Comparison of ENCODE assay signal across 14 mouse cellular contexts in genomic region chr11:82473137-82473621, GRCm38 (mm10).
A peak's percentile ranks its signal among the peaks of the same experiment; 100 is the strongest.
DNase-seq lines count a peak whose midpoint lies in the region; ATAC-seq lines count a peak whose summit lies in the region.
"Had no signal": no experiment of that assay in that cellular context is flagged by ENCODE, and none has a peak within 500 bp of the region (broad histone marks: within the 10 kb centered on the region; RNA-seq: fewer than 3 reads in every experiment).

No protein-coding gene starts in this region.

- intact Hi-C loops in left cerebral cortex, postnatal 4 days (cut with DNase I), result no loop called here

- no peak overlapping the region for H3K4me2 ChIP-seq in midbrain, embryonic 12.5 days (replicated peaks)
- H3K4me2 ChIP-seq: embryonic facial prominence, embryonic 13.5 days; heart, embryonic 13.5 days; liver, embryonic 11.5 days had no signal

- no peak for DNase-seq in frontal cortex, postnatal 14 days (ENCODE audit: low spot score in 2 of 2)
- DNase-seq in hindbrain, embryonic 10.5 days (ENCODE audit: low spot score), result no peak
- peak; percentile 9 for DNase-seq in retina, adult 2 months (ENCODE audit: low read depth, low spot score)
- no peak for DNase-seq in left cerebral cortex, postnatal 4 days
- DNase-seq in lung, postnatal 4 days, result no peak
- DNase-seq: adrenal gland, adult 2 months; kidney, postnatal 10 days had no signal

- H3K36me3 ChIP-seq in hindbrain, embryonic 10.5 days, result no peaks in the 10 kb centered on the region
- H3K36me3 ChIP-seq in midbrain, embryonic 12.5 days, result no peaks in the 10 kb centered on the region
- H3K36me3 ChIP-seq: embryonic facial prominence, embryonic 13.5 days; heart, embryonic 13.5 days had no signal

- H3K4me3 ChIP-seq in hindbrain, embryonic 10.5 days, result no peak overlapping the region
- H3K4me3 ChIP-seq in midbrain, embryonic 12.5 days, result no peak overlapping the region
- H3K4me3 ChIP-seq: embryonic facial prominence, embryonic 13.5 days; heart, embryonic 13.5 days; megakaryocyte, embryonic 14.5 days had no signal

- H3K27ac ChIP-seq in hindbrain, embryonic 10.5 days, result peak overlapping the region; percentile 73
- H3K27ac ChIP-seq in midbrain, embryonic 12.5 days (replicated peaks), result peak overlapping the region; percentile 67
- H3K27ac ChIP-seq: embryonic facial prominence, embryonic 13.5 days; heart, embryonic 13.5 days had no signal

- ATAC-seq in frontal cortex, adult (ENCODE audit: low TSS enrichment), result 0 out of 2 replicates have a peak, but pooled peaks have one; percentile 16
- peak; percentile 44; the same call in 1 of the 2 replicates for ATAC-seq in midbrain, embryonic 12.5 days (ENCODE audit: low FRiP score, low read depth)
- no peak for ATAC-seq in activated CD4-positive, CD25-positive, alpha-beta regulatory T cell, adult 4 months

- peaks cover 11% of the 10 kb centered on the region; the same call in 1 of the 2 replicates for H3K27me3 ChIP-seq in hindbrain, embryonic 10.5 days (ENCODE audit: insufficient read depth, poor library complexity, severe bottlenecking)
- H3K27me3 ChIP-seq in midbrain, embryonic 12.5 days, result no peaks in the 10 kb centered on the region
- H3K27me3 ChIP-seq: heart, embryonic 13.5 days had no signal

- WGBS in hindbrain, embryonic 10.5 days, result 57% methylated on average over 12 of the region's 12 CpGs
- 25% methylated on average over 12 of the region's 12 CpGs for WGBS in midbrain, embryonic 12.5 days

- peaks cover 30% of the 10 kb centered on the region for H3K4me1 ChIP-seq in hindbrain, embryonic 10.5 days (replicated peaks)
- H3K4me1 ChIP-seq in midbrain, embryonic 12.5 days, result peaks cover 20% of the 10 kb centered on the region
- H3K4me1 ChIP-seq: embryonic facial prominence, embryonic 13.5 days; heart, embryonic 13.5 days; megakaryocyte, embryonic 14.5 days had no signal

- no peak overlapping the region; the same call in 1 of the 2 replicates for H3K9ac ChIP-seq in midbrain, embryonic 12.5 days (replicated peaks)
- H3K9ac ChIP-seq: embryonic facial prominence, embryonic 13.5 days; heart, embryonic 13.5 days had no signal

- no peaks in the 10 kb centered on the region for H3K9me3 ChIP-seq in hindbrain, embryonic 10.5 days
- H3K9me3 ChIP-seq in midbrain, embryonic 12.5 days, result no peaks in the 10 kb centered on the region
- H3K9me3 ChIP-seq: embryonic facial prominence, embryonic 13.5 days; heart, embryonic 13.5 days had no signal
